Mouse (Mus musculus): ENCODE data around the gene Tmem92. TPM values are rescaled to one million over a fixed set of nuclear protein-coding genes. Genes with fewer than 3 reads are reported as not detected.

Gene Tmem92
- polyA plus RNA-seq, 1 experiment from 2014 or later = not detected

- no peak for ATAC-seq (ENCODE audit: low FRiP score, low TSS enrichment)
- H3K9ac ChIP-seq (replicated peaks; ENCODE audit: low read length) = no peak overlapping the region
- H3K4me2 ChIP-seq (replicated peaks; ENCODE audit: low read depth, low read length) = no peak overlapping the region
- no peaks in the 10 kb centered on the region for H3K27me3 ChIP-seq (ENCODE audit: insufficient read depth, low read length)
- H3K9me3 ChIP-seq (ENCODE audit: low read length) = no peaks in the 10 kb centered on the region
- no peak overlapping the region for H3K27ac ChIP-seq (ENCODE audit: low read length)
- H3K4me1 ChIP-seq (ENCODE audit: insufficient read depth, low read length) = no peaks in the 10 kb centered on the region
- 91% methylated on average over 12 of the region's 12 CpGs for WGBS
- H3K4me3 ChIP-seq (ENCODE audit: low read length) = no peak overlapping the region
- H3K36me3 ChIP-seq (ENCODE audit: insufficient read depth, low read length) = no peaks in the 10 kb centered on the region
Measured at GRCm38 (mm10) chr11:94731229-94731628, 51.3 kb downstream of the Tmem92 start.

DNA sequence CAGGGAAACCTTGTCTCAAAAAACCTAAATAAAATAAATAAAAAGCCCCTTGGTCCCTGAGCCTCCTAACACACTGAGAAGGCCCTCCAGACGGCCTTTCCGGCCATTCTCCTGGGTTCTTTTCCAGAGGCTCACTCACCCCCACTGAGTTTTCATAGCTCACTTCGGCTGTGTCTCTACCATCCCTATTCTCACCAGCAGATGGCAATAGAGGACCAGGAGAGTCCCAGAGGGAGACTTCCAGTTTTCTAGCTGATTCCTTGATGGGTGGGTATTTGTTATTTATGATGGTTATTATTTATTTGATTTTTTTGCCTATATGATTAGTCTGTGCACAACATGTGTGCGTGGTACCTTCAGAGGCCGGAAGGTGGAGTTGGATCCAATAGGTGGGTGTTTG lies 52.2 kb downstream of the Tmem92 start:
- WGBS = 29% methylated on average over 5 of the region's 5 CpGs
- Histone ChIP-seq H3K4me2 (replicated peaks; ENCODE audit: low read depth, low read length) (no peak overlapping the region), H3K27ac (ENCODE audit: low read length) (no peak overlapping the region)

DNA sequence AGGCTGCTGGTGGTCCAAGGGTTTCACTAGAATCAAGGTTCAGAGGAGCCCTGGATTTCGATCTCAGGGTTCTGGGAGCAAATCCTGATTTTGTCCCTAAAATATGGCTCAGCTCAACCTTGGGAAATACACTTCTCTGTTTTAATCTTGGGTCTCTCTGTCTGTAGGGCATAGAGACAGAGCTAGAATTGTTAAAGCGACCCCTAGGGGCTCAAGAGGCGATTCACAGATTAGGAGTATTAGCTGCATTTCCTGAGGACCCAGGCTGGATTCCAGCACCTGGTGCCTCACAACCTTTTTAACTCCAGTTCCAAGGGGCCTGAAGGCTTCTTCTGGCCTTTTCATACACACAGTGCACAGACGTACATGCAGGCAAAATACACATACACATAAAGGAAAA lies 52.9 kb downstream of the Tmem92 start:
- no peaks in the 10 kb centered on the region for H3K9me3 ChIP-seq (ENCODE audit: low read length)
- H3K36me3 ChIP-seq (ENCODE audit: insufficient read depth, low read length) = no peaks in the 10 kb centered on the region
- H3K4me1 ChIP-seq (ENCODE audit: insufficient read depth, low read length) = no peaks in the 10 kb centered on the region
- no peak overlapping the region for H3K4me3 ChIP-seq (ENCODE audit: low read length)
- no peak overlapping the region for H3K27ac ChIP-seq (ENCODE audit: low read length)
- no peak overlapping the region for H3K4me2 ChIP-seq (replicated peaks; ENCODE audit: low read depth, low read length)
- 37% methylated on average over 4 of the region's 4 CpGs for WGBS
- ATAC-seq (ENCODE audit: low FRiP score, low TSS enrichment) = no peak
- no peaks in the 10 kb centered on the region for H3K27me3 ChIP-seq (ENCODE audit: insufficient read depth, low read length)
- H3K9ac ChIP-seq (replicated peaks; ENCODE audit: low read length) = no peak overlapping the region

More for the DNA sequence above, 52.2 kb downstream of the Tmem92 start:
- Histone ChIP-seq H3K27me3 (ENCODE audit: insufficient read depth, low read length) (no peaks in the 10 kb centered on the region), H3K4me3 (ENCODE audit: low read length) (no peak overlapping the region), H3K36me3 (ENCODE audit: insufficient read depth, low read length) (no peaks in the 10 kb centered on the region), H3K4me1 (ENCODE audit: insufficient read depth, low read length) (no peaks in the 10 kb centered on the region), H3K9me3 (ENCODE audit: low read length) (no peaks in the 10 kb centered on the region), H3K9ac (replicated peaks; ENCODE audit: low read length) (no peak overlapping the region)
- no peak for ATAC-seq (ENCODE audit: low FRiP score, low TSS enrichment)

DNA sequence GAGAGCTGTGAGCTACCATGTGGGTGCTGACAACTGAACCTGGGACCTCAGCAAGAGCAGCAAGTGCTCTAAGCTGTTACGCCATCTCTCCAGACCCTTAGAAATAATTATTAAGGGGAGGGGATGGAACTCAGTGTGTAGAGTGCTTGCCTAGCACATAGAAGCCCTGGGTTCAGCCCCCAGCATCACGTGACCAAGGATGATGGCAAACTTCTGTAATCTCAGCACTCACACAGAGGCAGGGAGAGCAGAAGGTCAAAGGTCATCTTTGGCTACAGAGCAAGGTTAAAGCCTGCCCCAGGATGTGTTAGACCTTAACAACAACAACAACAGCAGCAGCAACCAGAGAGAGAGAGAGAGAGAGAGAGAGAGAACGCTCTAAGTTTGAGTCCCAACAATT lies 54.0 kb downstream of the Tmem92 start:
- no peak overlapping the region for H3K4me2 ChIP-seq (replicated peaks; ENCODE audit: low read depth, low read length)
- H3K27ac ChIP-seq (ENCODE audit: low read length) = no peak overlapping the region
- H3K9me3 ChIP-seq (ENCODE audit: low read length) = no peaks in the 10 kb centered on the region
- WGBS = 84% methylated on average over 3 of the region's 3 CpGs
- H3K27me3 ChIP-seq (ENCODE audit: insufficient read depth, low read length) = no peaks in the 10 kb centered on the region
- no peak overlapping the region for H3K9ac ChIP-seq (replicated peaks; ENCODE audit: low read length)
- H3K4me3 ChIP-seq (ENCODE audit: low read length) = no peak overlapping the region
- ATAC-seq (ENCODE audit: low FRiP score, low TSS enrichment) = no peak
- no peaks in the 10 kb centered on the region for H3K36me3 ChIP-seq (ENCODE audit: insufficient read depth, low read length)
- no peaks in the 10 kb centered on the region for H3K4me1 ChIP-seq (ENCODE audit: insufficient read depth, low read length)

GRCm38 (mm10) chr11:94727306-94727705 lies 55.2 kb downstream of the Tmem92 start:
- ATAC-seq (ENCODE audit: low FRiP score, low TSS enrichment) = no peak
- Histone ChIP-seq H3K9me3 (ENCODE audit: low read length) (no peaks in the 10 kb centered on the region), H3K4me2 (replicated peaks; ENCODE audit: low read depth, low read length) (no peak overlapping the region), H3K27me3 (ENCODE audit: insufficient read depth, low read length) (no peaks in the 10 kb centered on the region), H3K36me3 (ENCODE audit: insufficient read depth, low read length) (no peaks in the 10 kb centered on the region), H3K4me3 (ENCODE audit: low read length) (no peak overlapping the region), H3K9ac (replicated peaks; ENCODE audit: low read length) (no peak overlapping the region), H3K27ac (ENCODE audit: low read length) (no peak overlapping the region), H3K4me1 (ENCODE audit: insufficient read depth, low read length) (no peaks in the 10 kb centered on the region)
- 88% methylated on average over 3 of the region's 3 CpGs for WGBS

Other genes with a start within 250 kb of the Tmem92 start
- 4.3 and 6.1 TPM in 2 replicates for gene Rsad1, start 233.4 kb downstream of the Tmem92 start, polyA plus RNA-seq (2015; fragmentation: Nextera tagmentation; extraction: Ambion mirVana)
- 0.58 and 0.64 TPM in 2 replicates for gene Chad, start 217.7 kb downstream of the Tmem92 start, polyA plus RNA-seq (2015; fragmentation: Nextera tagmentation; extraction: Ambion mirVana)
- gene Acsf2, start 180.8 kb downstream of the Tmem92 start, polyA plus RNA-seq (2015; fragmentation: Nextera tagmentation; extraction: Ambion mirVana) = 7.9 and 9.1 TPM in 2 replicates
- 211 and 218 TPM in 2 replicates for gene Lrrc59, start 152.9 kb downstream of the Tmem92 start, polyA plus RNA-seq (2015; fragmentation: Nextera tagmentation; extraction: Ambion mirVana)
- gene Mrpl27, start 128.9 kb downstream of the Tmem92 start, polyA plus RNA-seq (2015; fragmentation: Nextera tagmentation; extraction: Ambion mirVana) = 141 and 148 TPM in 2 replicates
- 27.8 and 28.4 TPM in 2 replicates for gene Eme1, start 128.7 kb downstream of the Tmem92 start, polyA plus RNA-seq (2015; fragmentation: Nextera tagmentation; extraction: Ambion mirVana)
- gene Xylt2, start 105.2 kb downstream of the Tmem92 start, polyA plus RNA-seq (2015; fragmentation: Nextera tagmentation; extraction: Ambion mirVana) = 20.2 and 22.9 TPM in 2 replicates
- gene Gm11541, start 78.2 kb downstream of the Tmem92 start, polyA plus RNA-seq (2015; fragmentation: Nextera tagmentation; extraction: Ambion mirVana) = 0.91 and 1.2 TPM in 2 replicates
- 0.39 and 0.40 TPM in 2 replicates for gene Cdc34b, start 40.9 kb downstream of the Tmem92 start, polyA plus RNA-seq (2015; fragmentation: Nextera tagmentation; extraction: Ambion mirVana)
- gene Col1a1, start 153.5 kb upstream of the Tmem92 start, polyA plus RNA-seq (2015; fragmentation: Nextera tagmentation; extraction: Ambion mirVana) = 869 and 941 TPM in 2 replicates
- gene Hils1, start 184.9 kb upstream of the Tmem92 start, polyA plus RNA-seq (2015; fragmentation: Nextera tagmentation; extraction: Ambion mirVana) = not detected in 2 replicates
- gene Sgca, start 193.6 kb upstream of the Tmem92 start, polyA plus RNA-seq (2015; fragmentation: Nextera tagmentation; extraction: Ambion mirVana) = 0.19 and 0.71 TPM in 2 replicates
- 9.9 and 10.7 TPM in 2 replicates for gene Ppp1r9b, start 208.3 kb upstream of the Tmem92 start, polyA plus RNA-seq (2015; fragmentation: Nextera tagmentation; extraction: Ambion mirVana)
- 19.2 and 21.2 TPM in 2 replicates for gene Samd14, start 227.2 kb upstream of the Tmem92 start, polyA plus RNA-seq (2015; fragmentation: Nextera tagmentation; extraction: Ambion mirVana)